Mouse (Mus musculus): ENCODE data around the gene Smoc2.

- no peak for TF ChIP-seq POLR2A (IDR thresholded peaks at IDR 0.05; ENCODE audit: borderline replicate concordance, extremely low read depth, insufficient read depth, insufficient read length, poor library complexity, severe bottlenecking)
- no peak for TF ChIP-seq CTCF (IDR thresholded peaks at IDR 0.05; ENCODE audit: borderline replicate concordance, extremely low read depth, insufficient read depth, insufficient read length)
These were observed 100.2 kb downstream of the Smoc2 start for GRCm38 (mm10) chr17:14379518-14379917.
